Mouse (Mus musculus) intestine, postnatal 0 days (tissue): ENCODE results near the gene Usp4. TPM values are rescaled to one million over a fixed set of nuclear protein-coding genes. Genes with fewer than 3 reads are reported as not detected.
"Not testable (repeated sequence)": the region's sequence is repeated elsewhere in the genome, so short reads cannot be mapped to it uniquely, and the experiment has no call there.

ENCODE experiments used
- ATAC-seq: fragments of 200-750 bp; cut with Nextera tagmentation; 2 replicates; pipeline ENCODE4 v1.8.0; 2017; ENCODE audit warnings: mild to moderate bottlenecking, moderate TSS enrichment, moderate library complexity
- H3K27ac ChIP-seq: fragments of 300-500 bp; sonication (generic); 2 replicates; pipeline ENCODE4 v1.5.1; 2014; ENCODE audit warnings: mild to moderate bottlenecking, low read depth, low read length, moderate library complexity
- H3K27me3 ChIP-seq: fragments of 300-500 bp; sonication (generic); replicated peaks from 2 replicates; pipeline ENCODE4 v1.6.1; 2014; ENCODE audit warnings: low read length, mixed read lengths; ENCODE audit not compliant: control insufficient read depth, insufficient read depth
- H3K36me3 ChIP-seq: fragments of 300-500 bp; sonication (generic); 2 replicates; pipeline ENCODE4 v1.6.1; 2014; ENCODE audit warnings: mild to moderate bottlenecking, moderate library complexity; ENCODE audit not compliant: control insufficient read depth, insufficient read depth
- H3K4me1 ChIP-seq: fragments of 300-500 bp; sonication (generic); replicated peaks from 2 replicates; pipeline ENCODE4 v1.6.1; 2014; ENCODE audit warnings: antibody characterized with exemption, low read length, mixed read lengths; ENCODE audit not compliant: control insufficient read depth, insufficient read depth
- H3K4me2 ChIP-seq: fragments of 300-500 bp; sonication (generic); replicated peaks from 2 replicates; pipeline ENCODE4 v1.6.1; 2014; ENCODE audit warnings: low read depth, mild to moderate bottlenecking, moderate library complexity
- H3K4me3 ChIP-seq: fragments of 300-500 bp; sonication (generic); 2 replicates; pipeline ENCODE4 v1.5.1; 2014; ENCODE audit warnings: low read depth, low read length
- H3K9ac ChIP-seq: fragments of 300-500 bp; sonication (generic); 2 replicates; pipeline ENCODE4 v1.6.1; 2014; ENCODE audit warnings: mild to moderate bottlenecking, low read depth, low read length
- H3K9me3 ChIP-seq: fragments of 300-500 bp; sonication (generic); 2 replicates; pipeline ENCODE4 v1.6.1; 2016; ENCODE audit warnings: mixed run types; ENCODE audit not compliant: control insufficient read depth
- CTCF ChIP-seq: sonication (generic); IDR thresholded peaks from 2 replicates; pipeline ENCODE4 v1.5.1; 2016; ENCODE audit warnings: low read depth, mild to moderate bottlenecking, control low read depth, antibody characterized with exemption, moderate library complexity
- WGBS: fragments of 180-500 bp; shearing (Covaris S2); extraction: QIAGEN DNeasy Blood & Tissue Kit; methylation state at CpG from one replicate; pipeline ENCODE4 v1.1.7; 2014; 5-methylcytosine and 5-hydroxymethylcytosine counted together
- polyA plus RNA-seq: library from polyadenylated mRNA; unstranded; fragments of >200 nt; fragmentation: Nextera tagmentation; extraction: Ambion mirVana; gene quantifications from 2 replicates; pipeline ENCODE4 v1.2.1, GENCODE M21; 2015

Usp4 gene
- polyA plus RNA-seq, 1 experiment from 2014 or later: 45.2 TPM

DNA sequence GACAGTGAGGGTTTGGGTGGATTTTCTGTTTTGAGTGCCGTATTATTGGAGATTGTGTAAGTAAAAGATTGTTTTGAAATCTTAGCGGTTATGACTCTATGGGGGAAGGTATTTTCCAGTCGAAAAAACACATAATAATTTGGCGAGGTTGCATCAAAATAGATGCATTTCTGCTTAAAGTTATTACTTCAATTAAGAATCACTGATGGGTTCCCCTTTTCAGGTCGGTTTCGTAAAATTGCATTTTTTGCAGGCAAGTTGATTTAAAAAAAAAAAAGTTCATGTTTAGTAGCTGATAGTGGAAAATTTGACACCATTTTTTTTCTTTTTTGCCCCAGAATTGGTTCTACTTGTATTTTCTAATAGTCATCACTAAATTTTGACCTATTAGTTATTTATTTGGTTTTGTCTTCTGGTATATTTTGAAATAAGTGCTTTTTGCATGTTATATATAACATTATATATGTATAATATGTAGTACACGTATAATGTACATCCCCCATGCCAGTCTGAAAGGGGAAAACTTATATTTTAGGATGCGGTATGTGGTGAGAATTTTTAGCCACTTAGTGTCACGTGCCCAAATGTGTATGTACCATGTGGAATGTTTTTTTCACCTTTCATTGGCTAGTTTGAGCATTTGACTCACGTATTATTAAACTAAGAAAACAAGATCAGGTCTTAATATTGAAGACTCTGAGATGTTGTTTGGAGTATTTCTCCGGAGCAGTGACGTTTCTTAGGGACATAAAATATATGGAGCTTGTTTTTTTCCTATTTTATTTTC lies 40.4 kb upstream of the Usp4 start:
- peak overlapping the region; percentile 89 for H3K9ac ChIP-seq
- H3K4me2 ChIP-seq: peak overlapping the region; percentile 65
- peak overlapping the region; percentile 98 for H3K27ac ChIP-seq
- H3K9me3 ChIP-seq: no peaks in the 10 kb centered on the region
- no peak for TF ChIP-seq CTCF
- ATAC-seq: no peak
- H3K27me3 ChIP-seq: no peaks in the 10 kb centered on the region
- H3K36me3 ChIP-seq: peaks cover 13% of the 10 kb centered on the region
- peak overlapping the region; percentile 72 for H3K4me3 ChIP-seq
- 4% methylated on average over 12 of the region's 12 CpGs for WGBS
- H3K4me1 ChIP-seq: peaks cover 5% of the 10 kb centered on the region; the same call in 1 of the 2 replicates

GRCm38 (mm10) chr9:108308141-108308540 lies 39.5 kb upstream of the Usp4 start:
- Histone ChIP-seq H3K27ac (no peak overlapping the region), H3K36me3 (peaks cover 4% of the 10 kb centered on the region), H3K4me3 (peak overlapping the region; percentile 72), H3K9me3 (no peaks in the 10 kb centered on the region), H3K27me3 (no peaks in the 10 kb centered on the region), H3K4me1 (peaks cover 5% of the 10 kb centered on the region; the same call in 1 of the 2 replicates), H3K4me2 (peak overlapping the region; percentile 65), H3K9ac (0 out of 2 replicates have a peak overlapping the region, but pooled peaks have one; percentile 17)
- ATAC-seq: no peak
- 16% methylated on average over 2 of the region's 2 CpGs for WGBS
- TF ChIP-seq CTCF: no peak

DNA sequence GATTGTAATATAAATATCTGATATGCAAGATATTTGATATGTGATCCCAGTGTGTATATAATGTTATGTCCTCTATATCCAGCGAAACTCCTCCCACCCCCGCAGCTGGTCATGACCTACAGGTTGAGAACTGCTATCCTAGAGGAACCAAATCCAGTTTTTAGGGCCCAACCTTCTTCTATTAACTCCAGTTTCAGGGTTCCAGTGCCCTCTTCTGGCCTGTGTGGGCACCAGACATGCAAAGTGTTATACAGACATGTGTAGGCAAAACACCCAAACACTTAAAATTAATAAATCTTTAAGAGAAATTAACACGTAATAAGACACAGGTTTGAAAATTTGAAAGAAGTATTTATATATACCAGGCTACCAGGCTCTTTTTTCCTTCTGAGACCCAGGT lies 30.1 kb upstream of the Usp4 start:
- no peak overlapping the region for H3K27ac ChIP-seq
- no peaks in the 10 kb centered on the region; the same call in 1 of the 2 replicates for H3K4me1 ChIP-seq
- no peak overlapping the region for H3K4me2 ChIP-seq
- 94% methylated on average over 3 of the region's 3 CpGs for WGBS
- no peak overlapping the region for H3K9ac ChIP-seq
- no peak overlapping the region for H3K4me3 ChIP-seq
- ATAC-seq: no peak
- no peaks in the 10 kb centered on the region for H3K27me3 ChIP-seq
- no peaks in the 10 kb centered on the region for H3K9me3 ChIP-seq
- H3K36me3 ChIP-seq: peaks cover 11% of the 10 kb centered on the region
- peak; percentile 55 for TF ChIP-seq CTCF

GRCm38 (mm10) chr9:108318462-108318861 lies 29.2 kb upstream of the Usp4 start:
- no peak for ATAC-seq
- 79% methylated on average over 2 of the region's 2 CpGs for WGBS
- H3K9me3 ChIP-seq: no peaks in the 10 kb centered on the region
- H3K36me3 ChIP-seq: peaks cover 11% of the 10 kb centered on the region
- no peak for TF ChIP-seq CTCF
- no peaks in the 10 kb centered on the region for H3K27me3 ChIP-seq
- H3K4me3 ChIP-seq: no peak overlapping the region
- H3K4me2 ChIP-seq: no peak overlapping the region
- H3K4me1 ChIP-seq: no peaks in the 10 kb centered on the region; the same call in 1 of the 2 replicates
- no peak overlapping the region for H3K9ac ChIP-seq
- H3K27ac ChIP-seq: no peak overlapping the region

DNA sequence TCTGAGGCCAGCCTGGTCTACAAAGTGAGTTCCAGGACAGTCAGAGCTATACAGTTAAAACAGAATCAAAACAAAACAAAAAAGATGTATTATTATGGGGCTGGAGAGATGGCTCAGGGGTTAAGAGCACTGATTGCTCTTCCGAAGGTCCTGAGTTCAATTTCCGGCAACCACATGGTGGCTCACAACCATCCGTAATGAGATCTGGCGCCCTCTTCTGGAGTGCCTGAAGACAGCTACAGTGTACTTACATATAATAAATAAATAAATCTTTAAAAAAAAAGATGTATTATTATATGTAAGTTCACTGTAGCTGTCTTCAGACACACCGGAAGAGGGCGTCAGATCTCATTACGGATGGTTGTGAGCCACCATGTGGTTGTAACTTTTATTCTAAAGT lies 25.6 kb upstream of the Usp4 start:
- not testable (repeated sequence) for H3K4me1 ChIP-seq, ATAC-seq, H3K9ac ChIP-seq, H3K27ac ChIP-seq, H3K36me3 ChIP-seq, H3K4me2 ChIP-seq, H3K4me3 ChIP-seq, H3K9me3 ChIP-seq, H3K27me3 ChIP-seq
- TF ChIP-seq CTCF: peak; percentile 34
- 91% methylated on average over 7 of the region's 7 CpGs for WGBS

GRCm38 (mm10) chr9:108324784-108325183 lies 22.9 kb upstream of the Usp4 start:
- H3K27ac ChIP-seq: no peak overlapping the region
- no peak overlapping the region for H3K4me2 ChIP-seq
- TF ChIP-seq CTCF: no peak
- no peaks in the 10 kb centered on the region for H3K9me3 ChIP-seq
- no peak overlapping the region for H3K4me3 ChIP-seq
- no peaks in the 10 kb centered on the region; the same call in 1 of the 2 replicates for H3K4me1 ChIP-seq
- H3K36me3 ChIP-seq: peaks cover 25% of the 10 kb centered on the region
- no peak overlapping the region for H3K9ac ChIP-seq
- no peaks in the 10 kb centered on the region for H3K27me3 ChIP-seq
- 82% methylated on average over 1 of the region's 1 CpGs for WGBS
- ATAC-seq: no peak
